Mouse (Mus musculus): ENCODE measurements at regions not wholly inside any gene's neighbourhood (a gene's known extent, or its start where the extent isn't known, plus 50 kb on each side); places are given as distances from the start of the nearest gene placed in this dataset.

DNA sequence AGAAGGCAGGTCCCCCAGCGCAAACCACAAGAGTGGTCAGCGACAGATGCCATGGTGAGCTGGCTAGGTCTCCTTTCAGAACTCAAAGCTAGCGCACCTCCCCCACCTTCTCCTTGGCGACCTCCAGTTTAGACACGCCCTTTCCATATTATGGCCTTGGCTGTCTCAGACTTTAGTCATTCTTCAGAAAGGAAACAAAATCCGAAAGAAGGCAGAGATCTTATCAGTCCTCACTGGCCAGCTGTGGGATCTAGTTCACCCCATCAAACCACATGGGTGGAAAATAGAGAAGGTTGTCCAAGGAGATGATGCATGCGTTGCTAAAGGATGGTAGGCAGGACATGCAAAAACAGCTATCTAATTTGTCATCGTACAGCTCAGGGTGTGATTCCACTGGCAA is 166.5 kb downstream of the Etnk1 start:
- Histone ChIP-seq H3K27me3 (no peaks in the 10 kb centered on the region), H3K4me3 (no peak overlapping the region), H3K9ac (no peak overlapping the region), H3K36me3 (no peaks in the 10 kb centered on the region), H3K4me2 (no peak overlapping the region), H3K27ac (no peak overlapping the region), H3K9me3 (no peaks in the 10 kb centered on the region), H3K4me1 (replicated peaks) (no peaks in the 10 kb centered on the region)
- 88% methylated on average over 8 of the region's 8 CpGs for WGBS
- ATAC-seq (ENCODE audit: low FRiP score) = no peak

- H3K27ac ChIP-seq = no peak overlapping the region
- H3K4me3 ChIP-seq = no peak overlapping the region
- WGBS = 78% methylated on average over 4 of the region's 4 CpGs
- H3K27me3 ChIP-seq = no peaks in the 10 kb centered on the region
- 0 out of 2 replicates have a peak, but pooled peaks cover 2% of the 10 kb centered on the region for H3K4me1 ChIP-seq (replicated peaks)
- no peaks in the 10 kb centered on the region for H3K36me3 ChIP-seq
- no peak for ATAC-seq (ENCODE audit: low FRiP score)
- H3K9me3 ChIP-seq = no peaks in the 10 kb centered on the region
- no peak overlapping the region for H3K9ac ChIP-seq
- no peak overlapping the region for H3K4me2 ChIP-seq
These were observed 169.6 kb downstream of the Etnk1 start for GRCm38 (mm10) chr6:143336574-143336973.

DNA sequence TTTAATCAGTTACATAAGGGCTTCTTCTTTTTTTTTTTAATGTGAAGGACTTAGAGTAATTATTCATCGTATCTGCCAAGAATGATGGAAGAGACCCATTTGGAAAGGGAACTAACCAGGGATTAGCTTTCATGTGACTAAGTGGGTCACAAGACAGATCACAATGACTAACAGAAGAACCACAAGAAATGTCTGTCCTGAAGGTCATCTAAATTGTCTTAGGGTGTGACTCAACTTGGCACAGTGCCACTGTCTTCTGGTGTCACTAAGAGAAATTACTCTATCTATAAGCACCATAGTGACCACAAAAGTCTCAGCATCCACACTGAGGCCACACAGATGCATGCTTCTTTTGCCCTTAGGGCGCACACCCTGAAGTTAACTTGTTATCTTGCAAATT is 182.0 kb downstream of the Etnk1 start:
- Histone ChIP-seq H3K4me2 (no peak overlapping the region), H3K27ac (no peak overlapping the region), H3K9ac (no peak overlapping the region), H3K27me3 (no peaks in the 10 kb centered on the region), H3K4me3 (no peak overlapping the region), H3K4me1 (replicated peaks) (no peaks in the 10 kb centered on the region), H3K9me3 (no peaks in the 10 kb centered on the region), H3K36me3 (no peaks in the 10 kb centered on the region)
- no peak for ATAC-seq (ENCODE audit: low FRiP score)
- 88% methylated on average over 2 of the region's 2 CpGs for WGBS

- Histone ChIP-seq H3K4me3 (no peak overlapping the region), H3K27me3 (no peaks in the 10 kb centered on the region), H3K9ac (no peak overlapping the region), H3K4me1 (replicated peaks) (no peaks in the 10 kb centered on the region), H3K27ac (0 out of 2 replicates have a peak overlapping the region, but pooled peaks have one; percentile 35), H3K36me3 (no peaks in the 10 kb centered on the region), H3K4me2 (no peak overlapping the region), H3K9me3 (no peaks in the 10 kb centered on the region)
- peak; percentile 94 for ATAC-seq (ENCODE audit: low FRiP score)
- 48% methylated on average over 7 of the region's 7 CpGs for WGBS
These were observed 192.5 kb downstream of the Etnk1 start for GRCm38 (mm10) chr6:143359320-143360032.

DNA sequence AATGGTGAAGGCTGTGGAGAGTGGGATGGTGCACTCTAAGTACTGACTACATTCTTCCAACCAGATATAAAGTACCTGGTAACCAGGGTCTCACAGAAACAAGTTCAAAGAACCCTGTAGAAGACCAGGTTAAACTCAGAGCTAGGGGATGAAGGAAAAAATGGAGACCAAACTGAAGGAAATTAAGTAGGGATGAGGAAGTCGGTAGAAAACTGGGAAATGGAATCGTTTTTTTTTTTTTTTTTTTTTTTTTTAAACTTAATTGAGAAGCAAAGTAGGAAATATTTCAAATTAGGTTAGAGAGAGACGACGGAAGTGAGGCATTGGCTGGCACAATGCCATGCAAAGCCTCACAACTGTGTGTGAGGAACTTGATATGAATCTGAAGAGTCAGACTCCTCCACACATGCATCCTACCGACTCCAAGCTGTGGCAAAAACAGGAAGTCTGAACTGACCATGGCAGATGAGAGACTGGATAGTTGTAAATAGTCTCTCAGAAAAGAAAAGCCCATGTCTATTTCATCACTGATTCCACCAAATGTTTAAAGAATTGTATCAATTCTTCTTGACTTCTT is 194.2 kb downstream of the Etnk1 start:
- Histone ChIP-seq H3K4me2 (no peak overlapping the region), H3K4me1 (replicated peaks) (no peaks in the 10 kb centered on the region), H3K27ac (no peak overlapping the region), H3K9ac (no peak overlapping the region), H3K9me3 (no peaks in the 10 kb centered on the region), H3K36me3 (no peaks in the 10 kb centered on the region), H3K27me3 (no peaks in the 10 kb centered on the region), H3K4me3 (no peak overlapping the region)
- WGBS = 86% methylated on average over 5 of the region's 5 CpGs
- no peak for ATAC-seq (ENCODE audit: low FRiP score)

DNA sequence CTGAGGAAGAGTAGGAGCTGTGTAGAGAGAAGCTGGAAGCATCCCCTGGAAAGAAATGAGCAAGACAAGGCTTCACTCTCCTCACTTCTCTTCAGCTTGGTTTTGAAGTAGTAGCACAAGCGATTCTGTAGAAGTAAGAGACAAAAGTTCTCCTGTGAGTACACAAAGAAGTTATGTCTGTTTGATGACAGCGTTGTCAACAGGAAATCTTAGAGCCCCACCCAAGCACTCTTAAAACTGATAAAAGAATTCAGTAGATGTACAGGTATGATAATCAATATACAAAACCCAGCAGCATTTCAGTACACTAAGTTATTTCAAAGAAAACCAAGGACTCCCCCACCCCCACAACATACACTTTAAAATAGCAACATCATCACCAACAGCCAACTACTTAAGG is 194.9 kb downstream of the Etnk1 start:
- H3K4me2 ChIP-seq = no peak overlapping the region
- H3K9ac ChIP-seq = no peak overlapping the region
- no peaks in the 10 kb centered on the region for H3K27me3 ChIP-seq
- 92% methylated on average over 2 of the region's 2 CpGs for WGBS
- H3K4me1 ChIP-seq (replicated peaks) = no peaks in the 10 kb centered on the region
- ATAC-seq (ENCODE audit: low FRiP score) = no peak
- H3K9me3 ChIP-seq = no peaks in the 10 kb centered on the region
- H3K36me3 ChIP-seq = no peaks in the 10 kb centered on the region
- no peak overlapping the region for H3K4me3 ChIP-seq
- no peak overlapping the region for H3K27ac ChIP-seq

- no peak overlapping the region for H3K9ac ChIP-seq
- H3K36me3 ChIP-seq = no peaks in the 10 kb centered on the region
- H3K4me1 ChIP-seq (replicated peaks) = 0 out of 2 replicates have a peak, but pooled peaks cover 6% of the 10 kb centered on the region
- no peak overlapping the region for H3K27ac ChIP-seq
- no peaks in the 10 kb centered on the region for H3K9me3 ChIP-seq
- no peak overlapping the region for H3K4me3 ChIP-seq
- H3K4me2 ChIP-seq = no peak overlapping the region
- WGBS = 94% methylated on average over 5 of the region's 5 CpGs
- no peak for ATAC-seq (ENCODE audit: low FRiP score)
- 0 out of 2 replicates have a peak, but pooled peaks cover 2% of the 10 kb centered on the region for H3K27me3 ChIP-seq
These were observed 198.8 kb downstream of the Etnk1 start for GRCm38 (mm10) chr6:143365840-143366239.

DNA sequence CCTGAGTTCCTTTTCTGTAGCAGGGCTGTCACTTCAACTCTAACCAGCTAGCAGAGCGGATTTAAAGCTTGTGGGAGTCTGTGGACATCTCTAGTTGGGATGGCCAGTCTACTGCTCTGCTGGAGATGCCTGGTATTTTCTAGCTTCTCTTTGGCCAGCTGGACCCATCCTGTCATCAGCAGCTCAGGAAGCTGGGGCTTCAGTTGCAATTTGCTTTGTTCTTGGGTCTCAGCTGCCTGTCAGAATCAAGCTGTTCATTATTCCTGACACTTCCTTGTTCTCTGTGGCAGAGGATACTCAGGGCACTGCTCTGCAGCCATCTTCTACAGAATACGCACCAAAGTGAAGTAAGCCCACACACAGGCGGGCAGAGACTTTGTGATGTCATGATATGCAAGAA is 200.8 kb downstream of the Etnk1 start:
- Histone ChIP-seq H3K9me3 (no peaks in the 10 kb centered on the region), H3K9ac (no peak overlapping the region), H3K36me3 (no peaks in the 10 kb centered on the region), H3K4me1 (replicated peaks) (peaks cover 16% of the 10 kb centered on the region; the same call in 1 of the 2 replicates), H3K4me2 (no peak overlapping the region), H3K27ac (no peak overlapping the region), H3K27me3 (0 out of 2 replicates have a peak, but pooled peaks cover 2% of the 10 kb centered on the region), H3K4me3 (no peak overlapping the region)
- no peak for ATAC-seq (ENCODE audit: low FRiP score)
- 57% methylated on average over 3 of the region's 3 CpGs for WGBS

- Histone ChIP-seq H3K36me3 (no peaks in the 10 kb centered on the region), H3K27me3 (0 out of 2 replicates have a peak, but pooled peaks cover 2% of the 10 kb centered on the region), H3K4me2 (no peak overlapping the region), H3K4me3 (no peak overlapping the region), H3K4me1 (replicated peaks) (peaks cover 16% of the 10 kb centered on the region; the same call in 1 of the 2 replicates), H3K9me3 (no peaks in the 10 kb centered on the region), H3K9ac (no peak overlapping the region), H3K27ac (no peak overlapping the region)
- 70% methylated on average over 8 of the region's 8 CpGs for WGBS
- no peak for ATAC-seq (ENCODE audit: low FRiP score)
These were observed 201.6 kb downstream of the Etnk1 start for GRCm38 (mm10) chr6:143368646-143369045.

DNA sequence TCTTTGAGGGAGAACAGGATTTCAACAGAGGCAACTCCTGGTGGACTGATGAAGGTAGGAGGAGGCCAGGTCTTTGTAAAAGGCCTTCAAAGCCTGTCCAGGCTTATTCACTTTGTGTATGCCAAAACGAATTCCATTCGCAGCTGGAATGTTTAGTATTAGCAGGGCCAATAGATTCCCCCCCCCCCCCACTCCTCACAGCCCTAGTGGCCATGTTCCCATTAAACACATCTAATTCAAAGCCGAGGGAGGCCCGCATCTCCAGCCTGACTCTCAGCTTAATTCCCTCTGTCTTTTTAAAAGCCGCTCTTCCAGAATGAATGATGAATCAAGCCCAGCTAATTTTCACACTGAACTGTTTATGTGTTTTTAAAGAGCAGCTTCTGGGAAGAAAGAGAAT is 205.5 kb downstream of the Etnk1 start:
- no peak overlapping the region for H3K9ac ChIP-seq
- no peak overlapping the region for H3K4me3 ChIP-seq
- no peak overlapping the region for H3K27ac ChIP-seq
- H3K4me1 ChIP-seq (replicated peaks) = peaks cover 16% of the 10 kb centered on the region; the same call in 1 of the 2 replicates
- H3K9me3 ChIP-seq = no peaks in the 10 kb centered on the region
- no peaks in the 10 kb centered on the region for H3K36me3 ChIP-seq
- no peak overlapping the region for H3K4me2 ChIP-seq
- WGBS = 22% methylated on average over 5 of the region's 5 CpGs
- 0 out of 2 replicates have a peak, but pooled peaks cover 2% of the 10 kb centered on the region for H3K27me3 ChIP-seq
- no peak for ATAC-seq (ENCODE audit: low FRiP score)

GRCm38 (mm10) chr6:143373686-143374273 is 206.8 kb downstream of the Etnk1 start:
- no peak for ATAC-seq (ENCODE audit: low FRiP score)
- Histone ChIP-seq H3K27me3 (0 out of 2 replicates have a peak, but pooled peaks cover 2% of the 10 kb centered on the region), H3K4me3 (no peak overlapping the region), H3K27ac (no peak overlapping the region), H3K9ac (no peak overlapping the region), H3K4me2 (no peak overlapping the region), H3K36me3 (no peaks in the 10 kb centered on the region), H3K4me1 (replicated peaks) (peaks cover 10% of the 10 kb centered on the region; the same call in 1 of the 2 replicates), H3K9me3 (no peaks in the 10 kb centered on the region)
- 59% methylated on average over 15 of the region's 15 CpGs for WGBS

DNA sequence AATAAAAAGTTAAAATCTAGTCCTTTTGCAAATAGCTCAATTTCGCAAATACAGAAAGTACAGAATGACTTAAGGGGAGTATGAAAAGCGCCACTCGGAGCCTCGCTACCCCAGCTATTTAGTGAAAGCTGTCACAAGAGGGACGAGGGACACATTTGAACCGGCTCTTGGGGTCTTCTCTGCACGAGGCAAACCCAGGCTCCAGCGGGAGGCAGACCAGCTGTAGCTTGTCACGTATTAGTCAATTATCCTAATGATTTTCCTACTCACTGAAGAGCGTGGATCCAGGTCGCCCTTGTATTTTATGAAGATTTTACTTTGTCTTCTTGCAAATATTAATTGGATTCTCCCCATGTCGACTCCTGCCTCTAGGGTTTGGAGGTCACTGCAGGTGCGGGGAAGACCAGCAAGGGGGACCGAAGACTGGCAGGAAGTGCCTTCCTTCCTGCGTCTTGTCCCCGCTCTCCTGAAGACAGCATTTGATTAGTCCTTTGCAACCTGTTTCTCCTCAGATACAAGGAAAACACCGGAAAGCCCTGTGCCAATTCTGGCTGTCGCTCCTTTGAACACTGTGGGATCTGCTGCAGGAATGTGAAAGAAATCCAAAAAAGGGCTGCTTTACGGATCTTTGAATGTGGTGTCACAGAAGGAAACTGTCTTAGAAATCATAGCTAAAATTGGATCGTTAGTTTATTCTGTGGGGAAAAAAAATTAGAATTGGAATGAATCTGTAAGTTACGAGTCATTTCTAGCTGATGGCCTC is 209.1 kb downstream of the Etnk1 start:
- 78% methylated on average over 21 of the region's 21 CpGs for WGBS
- Histone ChIP-seq H3K36me3 (no peaks in the 10 kb centered on the region), H3K9me3 (no peaks in the 10 kb centered on the region)

More for the DNA sequence above, 209.1 kb downstream of the Etnk1 start:
- Histone ChIP-seq H3K27me3 (no peaks in the 10 kb centered on the region), H3K27ac (no peak overlapping the region), H3K4me2 (no peak overlapping the region), H3K9ac (no peak overlapping the region), H3K4me3 (no peak overlapping the region), H3K4me1 (replicated peaks) (peaks cover 10% of the 10 kb centered on the region; the same call in 1 of the 2 replicates)
- no peak for ATAC-seq (ENCODE audit: low FRiP score)
